Mouse (Mus musculus): ENCODE measurements around the gene Cyb561. TPM values are rescaled to one million over a fixed set of nuclear protein-coding genes. Genes with fewer than 3 reads are reported as not detected.
A peak's percentile ranks its signal among the peaks of the same experiment; 100 is the strongest.

Gene Cyb561
- polyA plus RNA-seq, 1 experiment, result 2.7 TPM

GRCm38 (mm10) chr11:105927065-105928030, 25.8 kb downstream of the Cyb561 start:
- Histone ChIP-seq H3K79me3 (ENCODE audit: low read depth) (no peaks in the 10 kb centered on the region), H3K36me3 (ENCODE audit: control insufficient read depth, insufficient read depth) (no peaks in the 10 kb centered on the region), H3K27me3 (ENCODE audit: control insufficient read depth, insufficient read depth, insufficient read length) (no peaks in the 10 kb centered on the region), H3K4me3 (ENCODE audit: insufficient read depth, poor library complexity, severe bottlenecking) (no peak overlapping the region), H3K79me2 (ENCODE audit: control insufficient read depth, insufficient read depth) (no peaks in the 10 kb centered on the region), H3ac (ENCODE audit: control insufficient read depth, insufficient read length, low read depth) (no peak overlapping the region)
- no peak for TF ChIP-seq FOSL1 (IDR thresholded peaks at IDR 0.05; ENCODE audit: insufficient read depth, low read length, poor library complexity, severe bottlenecking)
- peak; percentile 66 for TF ChIP-seq CTCF (IDR thresholded peaks at IDR 0.05; ENCODE audit: control insufficient read depth, insufficient read depth, insufficient read length)
- no peak for TF ChIP-seq MYOD1 (IDR thresholded peaks at IDR 0.05; ENCODE audit: control insufficient read depth, insufficient read length, low read depth)
- no peak for TF ChIP-seq MAX (IDR thresholded peaks at IDR 0.05)

- H3K79me2 ChIP-seq (ENCODE audit: control insufficient read depth, insufficient read depth), result no peaks in the 10 kb centered on the region
- TF ChIP-seq MAX (IDR thresholded peaks at IDR 0.05) (no peak), MYOG (IDR thresholded peaks at IDR 0.05; ENCODE audit: control insufficient read depth, extremely low read depth, insufficient read length) (no peak), CEBPB (IDR thresholded peaks at IDR 0.05; ENCODE audit: low read depth) (no peak), MYOD1 (IDR thresholded peaks at IDR 0.05; ENCODE audit: control insufficient read depth, insufficient read length, low read depth) (no peak), CTCF (IDR thresholded peaks at IDR 0.05; ENCODE audit: control insufficient read depth, insufficient read depth, insufficient read length) (no peak), USF1 (IDR thresholded peaks at IDR 0.05; ENCODE audit: low read depth) (no peak), FOSL1 (IDR thresholded peaks at IDR 0.05; ENCODE audit: insufficient read depth, low read length, poor library complexity, severe bottlenecking) (no peak)
- H3K27me3 ChIP-seq (ENCODE audit: control insufficient read depth, insufficient read depth, insufficient read length), result no peaks in the 10 kb centered on the region
- H3K79me3 ChIP-seq (ENCODE audit: low read depth), result no peaks in the 10 kb centered on the region
- no peak overlapping the region for H3ac ChIP-seq (ENCODE audit: control insufficient read depth, insufficient read length, low read depth)
- no peaks in the 10 kb centered on the region for H3K36me3 ChIP-seq (ENCODE audit: control insufficient read depth, insufficient read depth)
- no peak overlapping the region for H3K4me3 ChIP-seq (ENCODE audit: insufficient read depth, poor library complexity, severe bottlenecking)
Observed at GRCm38 (mm10) chr11:105922769-105923663, 30.1 kb downstream of the Cyb561 start.

GRCm38 (mm10) chr11:105921275-105921674, 31.9 kb downstream of the Cyb561 start:
- H3K27me3 ChIP-seq (ENCODE audit: control insufficient read depth, insufficient read depth, insufficient read length), result no peaks in the 10 kb centered on the region
- H3K4me3 ChIP-seq (ENCODE audit: insufficient read depth, poor library complexity, severe bottlenecking), result no peak overlapping the region
- H3K79me3 ChIP-seq (ENCODE audit: low read depth), result no peaks in the 10 kb centered on the region
- TF ChIP-seq MYOG (IDR thresholded peaks at IDR 0.05; ENCODE audit: control insufficient read depth, extremely low read depth, insufficient read length) (no peak), CTCF (IDR thresholded peaks at IDR 0.05; ENCODE audit: control insufficient read depth, insufficient read depth, insufficient read length) (no peak), MAX (IDR thresholded peaks at IDR 0.05) (no peak), FOSL1 (IDR thresholded peaks at IDR 0.05; ENCODE audit: insufficient read depth, low read length, poor library complexity, severe bottlenecking) (no peak), CEBPB (IDR thresholded peaks at IDR 0.05; ENCODE audit: low read depth) (no peak), MYOD1 (IDR thresholded peaks at IDR 0.05; ENCODE audit: control insufficient read depth, insufficient read length, low read depth) (no peak), USF1 (IDR thresholded peaks at IDR 0.05; ENCODE audit: low read depth) (no peak)
- no peaks in the 10 kb centered on the region for H3K36me3 ChIP-seq (ENCODE audit: control insufficient read depth, insufficient read depth)
- H3K79me2 ChIP-seq (ENCODE audit: control insufficient read depth, insufficient read depth), result no peaks in the 10 kb centered on the region
- H3ac ChIP-seq (ENCODE audit: control insufficient read depth, insufficient read length, low read depth), result no peak overlapping the region

GRCm38 (mm10) chr11:105920836-105921235, 32.3 kb downstream of the Cyb561 start:
- Histone ChIP-seq H3K36me3 (ENCODE audit: control insufficient read depth, insufficient read depth) (no peaks in the 10 kb centered on the region), H3K79me2 (ENCODE audit: control insufficient read depth, insufficient read depth) (no peaks in the 10 kb centered on the region), H3ac (ENCODE audit: control insufficient read depth, insufficient read length, low read depth) (no peak overlapping the region), H3K4me3 (ENCODE audit: insufficient read depth, poor library complexity, severe bottlenecking) (no peak overlapping the region), H3K27me3 (ENCODE audit: control insufficient read depth, insufficient read depth, insufficient read length) (no peaks in the 10 kb centered on the region), H3K79me3 (ENCODE audit: low read depth) (no peaks in the 10 kb centered on the region)
- TF ChIP-seq USF1 (IDR thresholded peaks at IDR 0.05; ENCODE audit: low read depth) (no peak), FOSL1 (IDR thresholded peaks at IDR 0.05; ENCODE audit: insufficient read depth, low read length, poor library complexity, severe bottlenecking) (no peak), MYOG (IDR thresholded peaks at IDR 0.05; ENCODE audit: control insufficient read depth, extremely low read depth, insufficient read length) (no peak), MAX (IDR thresholded peaks at IDR 0.05) (no peak), CTCF (IDR thresholded peaks at IDR 0.05; ENCODE audit: control insufficient read depth, insufficient read depth, insufficient read length) (no peak), CEBPB (IDR thresholded peaks at IDR 0.05; ENCODE audit: low read depth) (no peak), MYOD1 (IDR thresholded peaks at IDR 0.05; ENCODE audit: control insufficient read depth, insufficient read length, low read depth) (no peak)

DNA sequence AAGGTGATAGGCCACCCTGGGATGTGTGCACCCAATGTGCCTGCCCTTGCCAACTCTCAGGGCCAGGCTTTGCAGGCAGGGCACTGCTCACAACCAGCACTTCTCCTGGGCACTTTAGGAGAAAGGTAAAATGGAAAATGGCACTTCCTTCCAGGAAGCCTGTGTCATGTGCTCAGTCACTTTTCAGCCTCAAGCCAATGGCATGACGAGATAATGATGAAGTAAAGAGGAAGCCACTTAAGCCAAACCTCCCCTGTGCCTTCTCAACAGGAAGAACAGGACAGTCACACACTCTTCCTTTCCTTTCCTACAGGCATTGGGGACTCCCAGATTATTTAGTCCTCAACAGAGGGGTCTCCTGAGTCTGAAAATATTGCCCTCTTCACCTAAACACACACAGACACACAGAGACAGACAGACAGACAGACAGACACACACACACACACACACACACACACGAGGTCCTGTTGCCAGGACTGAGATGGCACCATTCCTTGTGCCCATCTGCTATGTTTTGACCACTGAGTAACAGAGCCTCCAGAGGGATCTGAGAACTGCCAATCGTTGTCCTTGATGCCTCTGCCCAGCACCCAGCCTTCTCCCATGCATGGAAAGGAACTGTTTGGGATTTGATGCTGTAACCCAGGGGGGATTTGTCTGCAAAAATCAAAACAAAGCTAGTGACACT, 32.9 kb downstream of the Cyb561 start:
- no peaks in the 10 kb centered on the region for H3K36me3 ChIP-seq (ENCODE audit: control insufficient read depth, insufficient read depth)
- TF ChIP-seq MYOD1 (IDR thresholded peaks at IDR 0.05; ENCODE audit: control insufficient read depth, insufficient read length, low read depth) (no peak), USF1 (IDR thresholded peaks at IDR 0.05; ENCODE audit: low read depth) (no peak), FOSL1 (IDR thresholded peaks at IDR 0.05; ENCODE audit: insufficient read depth, low read length, poor library complexity, severe bottlenecking) (no peak), CTCF (IDR thresholded peaks at IDR 0.05; ENCODE audit: control insufficient read depth, insufficient read depth, insufficient read length) (no peak), MYOG (IDR thresholded peaks at IDR 0.05; ENCODE audit: control insufficient read depth, extremely low read depth, insufficient read length) (no peak), CEBPB (IDR thresholded peaks at IDR 0.05; ENCODE audit: low read depth) (no peak), MAX (IDR thresholded peaks at IDR 0.05) (no peak)

More for the DNA sequence above, 32.9 kb downstream of the Cyb561 start:
- Histone ChIP-seq H3K79me2 (ENCODE audit: control insufficient read depth, insufficient read depth) (no peaks in the 10 kb centered on the region), H3K27me3 (ENCODE audit: control insufficient read depth, insufficient read depth, insufficient read length) (no peaks in the 10 kb centered on the region), H3K4me3 (ENCODE audit: insufficient read depth, poor library complexity, severe bottlenecking) (no peak overlapping the region), H3K79me3 (ENCODE audit: low read depth) (no peaks in the 10 kb centered on the region), H3ac (ENCODE audit: control insufficient read depth, insufficient read length, low read depth) (no peak overlapping the region)
